Mouse (Mus musculus): ENCODE results near the gene Bnip1. TPM values are rescaled to one million over a fixed set of nuclear protein-coding genes. Genes with fewer than 3 reads are reported as not detected.

Gene Bnip1
- 22.8 and 25.2 TPM in 2 replicates for total RNA-seq (2014; rRNA removed)
- polyA plus RNA-seq (2012; rRNA removed): 17.5 and 18.4 TPM in 2 replicates

- DNase-seq (ENCODE audit: extremely low read depth, low read depth, low spot score): peak; percentile 73
- under 1% methylated on average over 42 of the region's 42 CpGs for WGBS
- H3K9ac ChIP-seq (ENCODE audit: low read depth, low read length): peak within 1 kb of the TSS; percentile 78
- H3K4me1 ChIP-seq (ENCODE audit: control insufficient read depth, insufficient read depth, low read length): peaks cover 6% of the 10 kb centered on the region
- peak; percentile 19; the same call in 1 of the 2 replicates for TF ChIP-seq POLR2A (IDR thresholded peaks at IDR 0.05; ENCODE audit: extremely low read depth, insufficient read depth, low read length)
- TF ChIP-seq CTCF (IDR thresholded peaks at IDR 0.05; ENCODE audit: low read depth, low read length): no peak
- peak within 1 kb of the TSS; percentile 97 for H3K27ac ChIP-seq (replicated peaks; ENCODE audit: insufficient read depth, low read depth, low read length)
- H3K36me3 ChIP-seq (ENCODE audit: control insufficient read depth, insufficient read depth, low read length): peaks cover 16% of the 10 kb centered on the region; the same call in 1 of the 2 replicates
- H3K27me3 ChIP-seq (ENCODE audit: control insufficient read depth, insufficient read depth, low read length): no peaks in the 10 kb centered on the region
- peaks cover 5% of the 10 kb centered on the region; the same call in 1 of the 2 replicates for H3K79me2 ChIP-seq (ENCODE audit: control insufficient read depth, insufficient read depth, low read length)
- H3K4me3 ChIP-seq (ENCODE audit: insufficient read depth, low read depth, low read length): peak within 1 kb of the TSS; percentile 77
Measured at GRCm38 (mm10) chr17:26780750-26781571, at the start of gene Bnip1. Bnip1 (plus strand) TSS chr17:26781066.

GRCm38 (mm10) chr17:26742581-26742980, 38.3 kb upstream of the Bnip1 start:
- TF ChIP-seq POLR2A (IDR thresholded peaks at IDR 0.05; ENCODE audit: extremely low read depth, insufficient read depth, low read length) (no peak), CTCF (IDR thresholded peaks at IDR 0.05; ENCODE audit: low read depth, low read length) (no peak)
- Histone ChIP-seq H3K27me3 (ENCODE audit: control insufficient read depth, insufficient read depth, low read length) (no peaks in the 10 kb centered on the region), H3K4me3 (ENCODE audit: insufficient read depth, low read depth, low read length) (no peak overlapping the region), H3K79me2 (ENCODE audit: control insufficient read depth, insufficient read depth, low read length) (peaks cover 5% of the 10 kb centered on the region; the same call in 1 of the 2 replicates), H3K4me1 (ENCODE audit: control insufficient read depth, insufficient read depth, low read length) (no peaks in the 10 kb centered on the region), H3K36me3 (ENCODE audit: control insufficient read depth, insufficient read depth, low read length) (peaks cover 32% of the 10 kb centered on the region), H3K9ac (ENCODE audit: low read depth, low read length) (no peak overlapping the region), H3K27ac (replicated peaks; ENCODE audit: insufficient read depth, low read depth, low read length) (no peak overlapping the region)
- 85% methylated on average over 4 of the region's 4 CpGs for WGBS
- no peak for DNase-seq (ENCODE audit: extremely low read depth, low read depth, low spot score)

- H3K79me2 ChIP-seq (ENCODE audit: control insufficient read depth, insufficient read depth, low read length): peaks cover 5% of the 10 kb centered on the region; the same call in 1 of the 2 replicates
- H3K27ac ChIP-seq (replicated peaks; ENCODE audit: insufficient read depth, low read depth, low read length): no peak overlapping the region
- no peaks in the 10 kb centered on the region for H3K4me1 ChIP-seq (ENCODE audit: control insufficient read depth, insufficient read depth, low read length)
- WGBS: 65% methylated on average over 1 of the region's 1 CpGs
- H3K36me3 ChIP-seq (ENCODE audit: control insufficient read depth, insufficient read depth, low read length): peaks cover 32% of the 10 kb centered on the region
- DNase-seq (ENCODE audit: extremely low read depth, low read depth, low spot score): no peak
- H3K4me3 ChIP-seq (ENCODE audit: insufficient read depth, low read depth, low read length): no peak overlapping the region
- H3K9ac ChIP-seq (ENCODE audit: low read depth, low read length): no peak overlapping the region
- no peak for TF ChIP-seq POLR2A (IDR thresholded peaks at IDR 0.05; ENCODE audit: extremely low read depth, insufficient read depth, low read length)
- TF ChIP-seq CTCF (IDR thresholded peaks at IDR 0.05; ENCODE audit: low read depth, low read length): no peak
- no peaks in the 10 kb centered on the region for H3K27me3 ChIP-seq (ENCODE audit: control insufficient read depth, insufficient read depth, low read length)
Measured at GRCm38 (mm10) chr17:26743294-26743693, 37.6 kb upstream of the Bnip1 start.

GRCm38 (mm10) chr17:26749975-26750374, 30.9 kb upstream of the Bnip1 start:
- Histone ChIP-seq H3K36me3 (ENCODE audit: control insufficient read depth, insufficient read depth, low read length) (peaks cover 9% of the 10 kb centered on the region), H3K27me3 (ENCODE audit: control insufficient read depth, insufficient read depth, low read length) (no peaks in the 10 kb centered on the region), H3K79me2 (ENCODE audit: control insufficient read depth, insufficient read depth, low read length) (peaks cover 3% of the 10 kb centered on the region; the same call in 1 of the 2 replicates), H3K27ac (replicated peaks; ENCODE audit: insufficient read depth, low read depth, low read length) (no peak overlapping the region), H3K4me1 (ENCODE audit: control insufficient read depth, insufficient read depth, low read length) (peaks cover 8% of the 10 kb centered on the region; the same call in 1 of the 2 replicates), H3K9ac (ENCODE audit: low read depth, low read length) (no peak overlapping the region), H3K4me3 (ENCODE audit: insufficient read depth, low read depth, low read length) (no peak overlapping the region)
- 76% methylated on average over 3 of the region's 3 CpGs for WGBS
- no peak for DNase-seq (ENCODE audit: extremely low read depth, low read depth, low spot score)
- TF ChIP-seq CTCF (IDR thresholded peaks at IDR 0.05; ENCODE audit: low read depth, low read length) (no peak), POLR2A (IDR thresholded peaks at IDR 0.05; ENCODE audit: extremely low read depth, insufficient read depth, low read length) (no peak)

GRCm38 (mm10) chr17:26752297-26752696, 28.6 kb upstream of the Bnip1 start:
- WGBS: 82% methylated on average over 1 of the region's 1 CpGs
- H3K9ac ChIP-seq (ENCODE audit: low read depth, low read length): no peak overlapping the region
- H3K4me3 ChIP-seq (ENCODE audit: insufficient read depth, low read depth, low read length): no peak overlapping the region
- peaks cover 8% of the 10 kb centered on the region; the same call in 1 of the 2 replicates for H3K4me1 ChIP-seq (ENCODE audit: control insufficient read depth, insufficient read depth, low read length)
- no peak overlapping the region for H3K27ac ChIP-seq (replicated peaks; ENCODE audit: insufficient read depth, low read depth, low read length)
- H3K36me3 ChIP-seq (ENCODE audit: control insufficient read depth, insufficient read depth, low read length): peaks cover 7% of the 10 kb centered on the region
- DNase-seq (ENCODE audit: extremely low read depth, low read depth, low spot score): no peak
- TF ChIP-seq POLR2A (IDR thresholded peaks at IDR 0.05; ENCODE audit: extremely low read depth, insufficient read depth, low read length) (no peak), CTCF (IDR thresholded peaks at IDR 0.05; ENCODE audit: low read depth, low read length) (no peak)
- peaks cover 3% of the 10 kb centered on the region; the same call in 1 of the 2 replicates for H3K79me2 ChIP-seq (ENCODE audit: control insufficient read depth, insufficient read depth, low read length)
- no peaks in the 10 kb centered on the region for H3K27me3 ChIP-seq (ENCODE audit: control insufficient read depth, insufficient read depth, low read length)
